Mouse (Mus musculus) mature B cell (primary cell): ENCODE measurements around the gene Tex261.
"Not testable (repeated sequence)": the region's sequence is repeated elsewhere in the genome, so short reads cannot be mapped to it uniquely, and the experiment has no call there.

Experiments used
- in situ Hi-C: fragments of 300-500 bp; cut with MboI; formaldehyde crosslinking; loops from 2 replicates; pipeline ENCODE4 v1.14.3; 2019

The Tex261 gene

GRCm38 (mm10) chr6:83775638-83776293 is at the start of gene Tex261:
Tex261 (minus strand) TSS chr6:83775813.
- in situ Hi-C loops = no loop called here

DNA sequence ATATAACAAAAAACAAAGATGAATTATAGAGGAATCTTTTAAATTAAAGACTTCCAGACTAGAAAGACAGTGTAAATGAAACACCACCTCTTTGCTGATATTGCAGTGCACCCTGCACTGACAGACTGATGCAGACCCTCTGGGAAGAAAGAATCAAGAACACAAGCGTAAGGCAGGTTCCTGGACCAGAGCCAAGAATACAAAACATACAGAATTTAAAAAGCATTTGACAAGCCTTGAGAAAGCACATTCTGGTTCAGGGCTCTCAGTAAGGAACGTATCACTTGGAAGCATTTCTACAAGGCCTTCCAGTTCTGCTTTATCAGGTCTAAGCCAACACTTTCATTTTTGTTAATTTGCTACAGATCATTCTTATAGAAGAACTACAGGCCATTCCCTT is 46.2 kb upstream of the Tex261 start:
- in situ Hi-C loops = no loop called here

- in situ Hi-C loops = no loop called here
Observed at GRCm38 (mm10) chr6:83820727-83821515, 45.3 kb upstream of the Tex261 start.

GRCm38 (mm10) chr6:83818996-83819395 is 43.4 kb upstream of the Tex261 start:
- in situ Hi-C loops = no loop called here

- in situ Hi-C loops = no loop called here
Observed at GRCm38 (mm10) chr6:83815801-83816200, 40.2 kb upstream of the Tex261 start.

- in situ Hi-C loops = no loop called here
Observed at GRCm38 (mm10) chr6:83802846-83803245, 27.2 kb upstream of the Tex261 start.

DNA sequence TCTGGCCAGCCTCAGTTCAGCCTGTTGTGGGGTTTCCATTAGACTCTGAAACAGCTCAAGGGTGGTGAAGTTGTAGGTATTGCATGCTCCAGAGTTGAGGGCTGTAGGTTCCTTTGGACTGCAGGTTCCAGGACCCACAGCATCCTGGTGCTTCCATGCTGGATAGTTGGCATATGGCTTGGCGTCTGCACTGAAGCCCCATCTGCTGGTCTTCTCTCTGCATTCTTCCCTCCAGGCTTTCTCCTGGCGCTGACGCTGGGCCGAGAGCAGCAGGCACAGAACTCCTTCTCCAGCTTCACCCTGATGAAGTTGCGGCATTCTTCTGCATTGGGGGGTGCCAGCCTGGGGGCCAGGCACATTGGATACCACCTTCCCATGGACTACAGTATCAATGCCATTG is 26.4 kb upstream of the Tex261 start:
- in situ Hi-C loops = no loop called here

- in situ Hi-C loops = no loop called here
Observed at GRCm38 (mm10) chr6:83796686-83797085, 21.1 kb upstream of the Tex261 start.

GRCm38 (mm10) chr6:83795492-83795900 is 19.9 kb upstream of the Tex261 start:
- in situ Hi-C loops = no loop called here

- in situ Hi-C loops = no loop called here
Observed at GRCm38 (mm10) chr6:83794760-83795296, 19.2 kb upstream of the Tex261 start, which contains the start of gene Nagk. Nagk (plus strand) TSS chr6:83794982.

- in situ Hi-C loops = no loop called here
Observed at GRCm38 (mm10) chr6:83791251-83791890, 15.8 kb upstream of the Tex261 start.

DNA sequence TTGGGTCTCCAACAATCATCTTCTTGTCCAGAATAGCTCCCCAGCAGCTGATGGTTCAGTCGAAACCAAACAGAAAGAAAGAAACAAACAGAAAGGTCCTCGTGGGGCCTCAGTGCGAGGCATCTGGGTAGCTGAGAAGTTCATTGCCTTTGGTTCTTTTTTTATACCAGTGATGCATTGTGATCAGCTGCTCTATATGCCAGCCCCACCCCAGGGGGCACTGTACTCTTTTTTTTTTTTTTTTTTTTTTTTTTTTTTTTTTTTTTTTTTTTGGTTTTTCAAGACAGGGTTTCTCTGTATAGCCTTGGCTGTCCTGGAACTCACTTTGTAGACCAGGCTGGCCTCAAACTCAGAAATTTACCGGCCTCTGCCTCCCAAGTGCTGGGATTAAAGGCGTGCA is 14.9 kb upstream of the Tex261 start:
- in situ Hi-C loops = not testable (repeated sequence)

GRCm38 (mm10) chr6:83788554-83788953 is 12.9 kb upstream of the Tex261 start:
- in situ Hi-C loops = no loop called here

GRCm38 (mm10) chr6:83786426-83786825 is 10.8 kb upstream of the Tex261 start:
- in situ Hi-C loops = no loop called here

DNA sequence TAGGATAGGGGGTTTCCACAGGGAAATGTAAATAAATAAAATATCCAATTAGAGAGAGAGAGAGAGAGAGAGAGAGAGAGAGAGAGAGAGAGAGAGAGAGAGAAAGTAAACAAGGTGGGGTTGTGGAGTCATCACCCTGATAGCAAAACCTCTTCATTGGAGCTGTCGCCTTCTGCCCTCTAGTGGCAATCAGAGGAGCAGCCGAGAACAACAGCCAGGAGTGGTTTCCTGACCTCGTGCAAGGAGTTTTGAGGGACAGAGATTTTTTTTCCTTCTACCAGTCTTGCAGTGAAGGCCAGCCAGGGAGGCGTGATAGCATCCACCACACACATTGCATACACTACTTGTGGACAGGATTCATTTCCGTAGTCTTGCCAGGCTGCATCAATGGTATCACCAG is 3.4 kb upstream of the Tex261 start:
- in situ Hi-C loops = no loop called here

GRCm38 (mm10) chr6:83778306-83778705 is 2.7 kb upstream of the Tex261 start:
- in situ Hi-C loops = no loop called here

GRCm38 (mm10) chr6:83774781-83775563 is 641 bp downstream of the Tex261 start:
- in situ Hi-C loops = no loop called here

- in situ Hi-C loops = no loop called here
Observed at GRCm38 (mm10) chr6:83774126-83774525, 1.5 kb downstream of the Tex261 start.

GRCm38 (mm10) chr6:83768485-83768884 is 7.1 kb downstream of the Tex261 start:
- in situ Hi-C loops = no loop called here

DNA sequence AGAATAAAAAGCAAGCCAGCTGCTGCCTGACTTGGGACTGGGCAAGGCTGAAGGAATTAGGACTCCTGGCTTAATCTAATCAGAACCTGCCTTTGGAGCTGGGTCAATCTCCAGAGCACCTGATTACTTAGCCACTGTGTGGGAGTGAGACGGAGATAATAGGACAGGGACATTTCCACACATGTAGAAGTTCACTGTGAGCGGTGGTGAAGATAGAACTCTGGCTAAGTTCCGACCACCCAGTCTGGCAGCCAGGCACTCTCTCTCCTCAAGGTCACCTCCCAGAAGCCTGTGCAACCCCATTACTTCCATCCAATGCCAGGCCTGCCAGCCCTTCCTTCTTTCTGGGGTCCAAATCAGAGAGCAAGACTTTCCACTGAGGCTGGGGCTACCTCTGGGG is 8.6 kb downstream of the Tex261 start:
- in situ Hi-C loops = no loop called here

- in situ Hi-C loops = no loop called here
Observed at GRCm38 (mm10) chr6:83762880-83763431, 12.7 kb downstream of the Tex261 start.
